Mouse (Mus musculus) retina, postnatal 7 days (tissue): ENCODE measurements at regions not wholly inside any gene's neighbourhood (a gene's known extent, or its start where the extent isn't known, plus 50 kb on each side); places are given as distances from the start of the nearest gene placed in this dataset.

Experiments
- DNase-seq: peaks from one replicate; pipeline ENCODE4 v3.0.0-alpha.2; 2012; ENCODE audit warnings: low read depth, low spot score

- DNase-seq = no peak
Observed at GRCm38 (mm10) chr4:124326301-124326700, 284.3 kb downstream of the 3100002H09Rik start.

- no peak for DNase-seq
Observed at GRCm38 (mm10) chr4:124323589-124323988, 287.0 kb downstream of the 3100002H09Rik start.

GRCm38 (mm10) chr4:124321221-124321620, 289.4 kb downstream of the 3100002H09Rik start:
- no peak for DNase-seq

GRCm38 (mm10) chr4:124317042-124317441, 293.6 kb downstream of the 3100002H09Rik start:
- no peak for DNase-seq

- DNase-seq = no peak
Observed at GRCm38 (mm10) chr4:124311657-124312056, 298.9 kb downstream of the 3100002H09Rik start.

- DNase-seq = no peak
Observed at GRCm38 (mm10) chr4:124310594-124310993, 300.0 kb downstream of the 3100002H09Rik start.

GRCm38 (mm10) chr4:124305871-124306555, 304.6 kb downstream of the 3100002H09Rik start:
- DNase-seq = no peak

GRCm38 (mm10) chr4:124302950-124303349, 307.7 kb downstream of the 3100002H09Rik start:
- no peak for DNase-seq

GRCm38 (mm10) chr4:124298667-124299437, 311.8 kb downstream of the 3100002H09Rik start:
- no peak for DNase-seq

GRCm38 (mm10) chr4:124292254-124292653, 318.3 kb downstream of the 3100002H09Rik start:
- no peak for DNase-seq

GRCm38 (mm10) chr4:124291767-124292166, 318.8 kb downstream of the 3100002H09Rik start:
- no peak for DNase-seq

GRCm38 (mm10) chr4:124287471-124287870, 323.1 kb downstream of the 3100002H09Rik start:
- no peak for DNase-seq

GRCm38 (mm10) chr4:124278681-124279080, 331.9 kb downstream of the 3100002H09Rik start:
- no peak for DNase-seq

GRCm38 (mm10) chr4:124277456-124278181, 333.0 kb downstream of the 3100002H09Rik start:
- no peak for DNase-seq

GRCm38 (mm10) chr4:124276741-124277455, 333.7 kb downstream of the 3100002H09Rik start:
- no peak for DNase-seq

- no peak for DNase-seq
Observed at GRCm38 (mm10) chr4:124272002-124272401, 338.6 kb downstream of the 3100002H09Rik start.

- no peak for DNase-seq
Observed at GRCm38 (mm10) chr4:124268404-124268803, 342.2 kb downstream of the 3100002H09Rik start.

- no peak for DNase-seq
Observed at GRCm38 (mm10) chr4:124266573-124266972, 344.0 kb downstream of the 3100002H09Rik start.

- no peak for DNase-seq
Observed at GRCm38 (mm10) chr4:124265527-124265926, 345.1 kb downstream of the 3100002H09Rik start.

- DNase-seq = no peak
Observed at GRCm38 (mm10) chr4:124257006-124257405, 339.2 kb upstream of the 4930535I16Rik start.

GRCm38 (mm10) chr4:124256515-124256914, 338.7 kb upstream of the 4930535I16Rik start:
- DNase-seq = no peak

- no peak for DNase-seq
Observed at GRCm38 (mm10) chr4:124255183-124255543, 337.3 kb upstream of the 4930535I16Rik start.
